Mouse (Mus musculus) ES-E14 (cell line): ENCODE data around the gene Themis3.

Source experiments
- CHD2 ChIP-seq: IDR thresholded peaks from 2 replicates; pipeline ENCODE4 v1.6.1; 2014; ENCODE audit warnings: mild to moderate bottlenecking, low read depth, low read length, inconsistent platforms
- MAFK ChIP-seq: IDR thresholded peaks from 2 replicates; pipeline ENCODE4 v1.6.1; 2014; ENCODE audit warnings: mild to moderate bottlenecking, low read depth, low read length, inconsistent platforms; ENCODE audit not compliant: insufficient read depth
- ZNF384 ChIP-seq: IDR thresholded peaks from 2 replicates; pipeline ENCODE4 v1.6.1; 2012; ENCODE audit warnings: low read depth, low read length, inconsistent platforms

DNA sequence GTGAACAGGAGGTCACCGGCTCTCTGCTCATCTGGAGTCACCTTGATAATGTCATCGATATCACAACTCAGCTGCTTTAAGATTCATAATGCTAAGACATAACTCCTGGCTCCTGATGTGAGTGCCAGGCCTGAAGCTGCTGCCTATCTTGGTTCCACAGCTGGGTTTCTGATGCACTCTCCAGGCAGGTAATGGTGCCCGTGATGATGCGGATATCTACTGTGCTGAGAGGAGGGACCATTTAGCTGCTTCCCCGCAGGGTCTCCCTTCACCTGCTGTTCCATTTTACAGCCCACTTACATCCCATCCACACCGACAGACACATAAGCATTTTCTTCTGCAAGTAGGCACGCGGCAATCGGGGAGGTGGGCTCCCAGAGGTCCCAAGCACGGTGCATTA is 7.7 kb downstream of the Themis3 start:
- TF ChIP-seq MAFK, result no peak
- TF ChIP-seq CHD2, result no peak
- TF ChIP-seq ZNF384, result no peak
